Mouse (Mus musculus) lung, adult 2 months (tissue): ENCODE data around the gene Sigmar1. TPM values are rescaled to one million over a fixed set of nuclear protein-coding genes. Genes with fewer than 3 reads are reported as not detected.
"Not testable (repeated sequence)": the region's sequence is repeated elsewhere in the genome, so short reads cannot be mapped to it uniquely, and the experiment has no call there.

ENCODE experiments used
- DNase-seq: peaks from one replicate; pipeline ENCODE4 v3.0.0; 2022
- H3K4me1 ChIP-seq: fragments of 200-500 bp; 2 replicates; pipeline ENCODE4 v1.6.1; 2011; ENCODE audit warnings: low read length; ENCODE audit not compliant: control insufficient read depth, insufficient read depth
- H3K4me3 ChIP-seq: fragments of 200-500 bp; replicated peaks from 2 replicates; pipeline ENCODE3; 2011; ENCODE audit warnings: low read depth, mild to moderate bottlenecking, control low read depth, low read length; ENCODE audit errors: extremely low read depth
- CTCF ChIP-seq: fragments of 200-500 bp; IDR thresholded peaks from 2 replicates; pipeline ENCODE4 v1.5.1; 2011; ENCODE audit warnings: mild to moderate bottlenecking, low read length, control low read depth; ENCODE audit not compliant: insufficient read depth
- POLR2A ChIP-seq: fragments of 200-500 bp; IDR thresholded peaks from 2 replicates; pipeline ENCODE4 v1.6.1; 2011; ENCODE audit warnings: low read depth, mild to moderate bottlenecking, control low read depth, low read length, borderline replicate concordance; ENCODE audit errors: extremely low read depth
- WGBS: fragments of 180-500 bp; shearing (Covaris S2); methylation state at CpG from one replicate; pipeline ENCODE4 v1.1.7; 2018; 5-methylcytosine and 5-hydroxymethylcytosine counted together
- polyA plus RNA-seq: library from polyadenylated mRNA; depleted of rRNA; stranded (reverse); fragments of >200 nt; gene quantifications from 2 replicates; pipeline ENCODE4 v1.2.3, GENCODE M21; 2012

The Sigmar1 gene
- polyA plus RNA-seq, 1 experiment = 70.9 TPM

GRCm38 (mm10) chr4:41708192-41708745, 47.7 kb downstream of the Sigmar1 start:
- no peak overlapping the region for H3K4me3 ChIP-seq
- WGBS = 33% methylated on average over 8 of the region's 8 CpGs
- peak; percentile 31 for DNase-seq
- H3K4me1 ChIP-seq = peaks cover 7% of the 10 kb centered on the region
- peak; percentile 10; the same call in 1 of the 2 replicates for TF ChIP-seq CTCF
- TF ChIP-seq POLR2A = no peak

DNA sequence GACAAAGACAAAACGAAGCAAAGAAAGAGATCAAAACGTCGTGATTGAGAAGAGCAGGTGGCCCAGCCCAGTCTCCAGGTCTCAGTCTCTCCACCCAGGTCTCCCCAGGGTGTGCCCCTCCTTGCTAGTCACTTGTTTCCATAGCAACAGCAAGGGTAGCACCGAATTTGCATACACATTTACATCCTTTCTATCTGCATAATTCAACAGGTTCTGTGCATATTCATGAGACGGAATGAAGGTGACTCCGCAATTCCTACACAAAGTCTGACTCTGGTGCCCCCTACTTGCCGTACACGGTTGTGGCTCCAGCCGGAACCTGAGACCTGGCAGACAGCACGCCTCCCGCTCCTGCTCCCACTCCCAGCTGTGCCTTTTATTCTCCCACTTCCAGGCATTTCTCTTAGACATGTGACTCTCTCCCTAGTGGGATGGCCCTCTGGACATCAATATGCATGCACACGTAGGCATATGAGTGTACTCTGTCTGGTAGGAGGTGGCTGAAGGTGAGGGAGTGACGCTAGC, 48.9 kb downstream of the Sigmar1 start:
- peak; percentile 59 for DNase-seq
- peaks cover 5% of the 10 kb centered on the region for H3K4me1 ChIP-seq
- WGBS = 5% methylated on average over 13 of the region's 13 CpGs
- TF ChIP-seq POLR2A = no peak
- TF ChIP-seq CTCF = peak; percentile 64
- no peak overlapping the region for H3K4me3 ChIP-seq

DNA sequence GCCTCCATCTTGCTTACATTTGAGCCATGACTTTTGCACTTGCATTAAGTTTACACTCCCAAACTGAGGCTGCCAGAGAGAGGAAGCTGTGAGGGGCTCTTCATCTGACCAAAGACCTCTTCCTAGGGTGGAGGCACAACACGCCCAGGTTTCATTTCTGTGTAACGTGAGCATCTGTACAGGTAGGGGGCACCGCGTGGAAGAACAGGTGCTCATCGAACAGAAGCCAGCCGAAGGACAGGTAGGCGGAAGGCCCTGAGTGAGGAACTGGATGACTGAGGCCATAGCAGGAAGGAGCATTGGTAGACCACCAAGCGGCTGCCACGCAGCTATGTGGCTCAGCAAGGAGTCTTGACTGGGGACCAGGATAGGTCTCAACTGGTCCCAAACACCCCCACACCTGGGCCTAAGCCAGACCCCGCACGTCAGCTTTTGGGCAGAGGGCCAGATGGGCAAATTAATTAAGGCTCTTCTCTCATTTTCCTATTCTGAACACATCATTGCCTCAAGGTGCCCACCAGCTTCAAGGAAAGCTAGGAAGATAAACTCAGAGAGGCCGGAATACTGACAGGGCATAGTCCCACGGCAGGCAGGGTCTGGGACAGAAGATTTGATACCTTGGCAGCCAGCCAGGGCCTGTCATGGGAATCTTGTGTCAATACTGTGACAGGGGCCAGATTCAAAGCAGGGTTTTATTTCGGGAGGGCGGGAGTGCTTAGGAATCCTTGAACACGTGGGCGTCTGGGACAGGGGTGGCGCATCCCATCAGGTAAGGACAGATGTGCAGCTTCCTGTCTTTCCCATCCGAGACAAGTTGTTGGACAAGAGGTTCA, 49.8 kb downstream of the Sigmar1 start:
- no peak for TF ChIP-seq CTCF
- TF ChIP-seq POLR2A = no peak
- Histone ChIP-seq H3K4me1 (peaks cover 2% of the 10 kb centered on the region; the same call in 1 of the 2 replicates), H3K4me3 (no peak overlapping the region)
- DNase-seq = no peak
- WGBS = 63% methylated on average over 19 of the region's 19 CpGs

DNA sequence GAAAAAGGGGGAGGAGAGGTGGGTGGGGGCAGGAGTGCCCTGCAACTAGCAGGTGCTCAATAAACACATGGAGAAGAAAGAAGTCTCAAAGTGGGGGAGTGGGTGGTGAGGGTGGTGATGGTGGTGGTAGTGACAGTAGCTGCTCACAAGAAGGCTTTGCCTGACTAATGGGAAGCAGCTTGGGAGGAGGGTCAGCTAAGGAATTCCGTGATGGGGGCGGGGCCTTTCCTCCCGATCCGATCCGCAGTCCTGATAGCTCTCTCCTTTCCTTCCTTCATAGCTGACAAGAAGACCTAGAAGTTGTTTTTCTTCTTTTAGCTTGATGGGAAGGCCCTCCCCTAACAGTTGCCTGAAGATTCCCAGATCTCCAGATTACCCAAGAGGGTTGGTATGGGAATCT, 51.3 kb downstream of the Sigmar1 start:
- H3K4me1 ChIP-seq = peaks cover 2% of the 10 kb centered on the region; the same call in 1 of the 2 replicates
- WGBS = 9% methylated on average over 5 of the region's 5 CpGs
- H3K4me3 ChIP-seq = no peak overlapping the region
- TF ChIP-seq POLR2A (no peak), CTCF (no peak)
- DNase-seq = no peak

DNA sequence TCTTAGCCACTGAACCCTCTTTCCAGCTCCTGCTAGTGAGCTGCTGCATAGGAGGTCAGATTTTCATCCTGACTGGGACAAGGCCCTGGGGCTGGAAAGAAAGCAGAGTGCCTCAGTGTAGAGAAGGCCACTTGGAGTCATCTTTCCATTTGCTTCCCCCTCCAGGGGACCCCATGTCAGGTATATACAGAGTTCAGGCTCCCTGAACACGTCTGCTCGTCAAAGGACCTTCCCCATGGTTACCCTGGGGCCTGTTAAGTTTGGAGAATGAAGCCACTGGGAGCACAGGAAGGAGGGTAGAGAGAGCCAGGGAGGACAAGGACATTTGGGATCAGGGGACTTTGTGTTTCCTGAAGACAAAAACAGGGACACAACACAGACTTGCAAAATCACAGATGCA, 53.7 kb downstream of the Sigmar1 start:
- H3K4me1 ChIP-seq, H3K4me3 ChIP-seq, DNase-seq: not testable (repeated sequence)
- 66% methylated on average over 2 of the region's 2 CpGs for WGBS

GRCm38 (mm10) chr4:41700224-41700623, 55.7 kb downstream of the Sigmar1 start:
- DNase-seq, H3K4me3 ChIP-seq, H3K4me1 ChIP-seq: not testable (repeated sequence)
- WGBS = 95% methylated on average over 2 of the region's 8 CpGs

DNA sequence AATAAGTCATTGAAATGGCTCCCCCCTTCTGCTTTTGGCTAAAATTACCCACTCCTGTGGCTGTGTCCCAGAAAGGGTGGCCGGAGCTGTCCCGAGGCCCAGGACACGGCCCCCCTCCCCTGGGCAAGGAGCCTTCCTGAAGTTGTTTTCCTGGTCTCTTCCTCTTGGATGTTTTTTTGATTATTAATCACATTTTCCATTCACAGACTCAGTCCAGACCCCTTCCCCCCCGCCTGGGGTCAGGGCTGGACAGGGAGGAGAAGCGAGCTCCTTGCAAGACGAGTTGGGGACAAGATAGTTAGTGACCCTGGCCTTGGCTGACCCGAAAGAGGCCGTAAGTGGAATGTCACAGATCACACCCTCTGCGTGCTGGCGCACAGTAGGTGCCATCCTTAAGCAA, 56.2 kb downstream of the Sigmar1 start, which contains the start of gene Il11ra1:
Gene Il11ra1 (plus strand): TSS at position 207 of the 400 bp plus-strand sequence.
- H3K4me3 ChIP-seq, DNase-seq, H3K4me1 ChIP-seq: not testable (repeated sequence)
- 70% methylated on average over 10 of the region's 10 CpGs for WGBS

- H3K4me1 ChIP-seq, H3K4me3 ChIP-seq, DNase-seq: not testable (repeated sequence)
- WGBS = 10% methylated on average over 24 of the region's 32 CpGs
These were observed 57.4 kb downstream of the Sigmar1 start for GRCm38 (mm10) chr4:41698421-41699016.

DNA sequence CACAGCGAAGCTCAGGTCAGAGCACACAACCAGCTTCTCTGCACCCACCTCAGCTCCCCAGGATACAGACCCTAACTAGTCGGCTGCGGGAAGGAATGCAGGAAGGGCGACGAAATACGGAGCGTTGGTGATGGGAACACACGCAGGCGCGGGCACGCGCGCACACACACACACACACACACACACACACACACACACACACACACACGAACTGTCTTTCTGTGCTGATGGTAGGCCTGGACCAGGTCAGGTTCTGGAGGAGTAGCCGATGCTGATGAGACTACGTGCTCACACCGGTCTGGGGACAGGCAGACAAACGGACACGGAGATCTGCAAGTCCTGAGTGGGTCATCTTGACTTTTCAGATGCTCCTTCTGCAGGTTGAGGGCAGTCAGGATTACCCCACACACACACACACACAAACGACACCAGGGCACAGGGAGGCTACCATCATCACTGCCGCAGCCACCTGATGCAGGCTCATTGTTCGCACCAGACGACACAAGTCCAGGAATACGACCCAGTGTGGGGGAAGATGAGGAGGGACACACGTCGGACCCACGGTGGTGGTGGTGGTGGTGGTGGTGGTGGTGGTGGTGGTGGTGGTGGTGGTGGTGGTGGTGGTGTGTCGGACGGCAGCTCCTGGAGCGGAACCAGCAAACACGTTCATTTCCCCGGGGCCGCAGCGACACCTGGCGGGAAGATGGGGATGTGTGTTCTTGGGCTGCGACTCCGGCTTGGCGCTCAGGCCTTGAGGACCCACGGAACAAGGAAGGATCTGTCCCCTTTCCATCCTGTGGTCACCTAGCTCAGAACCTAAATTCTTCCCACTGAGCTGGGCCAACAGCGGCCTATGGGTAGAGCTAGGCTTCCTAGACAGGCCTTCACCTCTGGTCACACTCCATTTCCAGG, 58.8 kb downstream of the Sigmar1 start, which contains the start of gene Cntfr:
Gene Cntfr (minus strand): TSS at position 160 of the 912 bp plus-strand sequence.
- WGBS = 17% methylated on average over 27 of the region's 40 CpGs
- H3K4me1 ChIP-seq = not testable (repeated sequence)
- peak within 1 kb of the TSS; percentile 25 for H3K4me3 ChIP-seq
- peak; percentile 83 for DNase-seq
- peak; percentile 64 for TF ChIP-seq CTCF

- not testable (repeated sequence) for H3K4me3 ChIP-seq, DNase-seq, H3K4me1 ChIP-seq
- WGBS = 27% methylated on average over 14 of the region's 15 CpGs
These were observed 59.5 kb downstream of the Sigmar1 start for GRCm38 (mm10) chr4:41696452-41696851.

DNA sequence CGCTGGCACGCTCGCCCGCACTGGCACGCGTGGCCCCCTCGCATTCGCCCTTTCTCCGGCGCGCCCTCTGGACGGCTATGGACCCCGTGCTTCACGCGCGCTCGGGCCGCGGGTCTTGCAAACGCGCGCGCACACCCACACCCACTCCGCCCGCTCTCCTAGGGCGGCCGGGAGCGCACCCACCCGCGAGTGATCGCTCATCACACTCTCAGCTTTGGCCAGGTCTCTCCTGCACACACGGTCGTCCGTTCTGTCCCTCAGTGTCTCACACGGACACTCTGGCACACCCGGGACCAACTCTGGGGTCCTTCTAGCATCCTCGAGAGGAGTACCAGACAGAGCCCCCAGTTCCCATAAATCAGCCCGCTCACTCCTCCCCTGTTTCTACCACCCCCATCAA, 60.2 kb downstream of the Sigmar1 start:
- not testable (repeated sequence) for H3K4me3 ChIP-seq, H3K4me1 ChIP-seq
- WGBS = 6% methylated on average over 17 of the region's 38 CpGs

DNA sequence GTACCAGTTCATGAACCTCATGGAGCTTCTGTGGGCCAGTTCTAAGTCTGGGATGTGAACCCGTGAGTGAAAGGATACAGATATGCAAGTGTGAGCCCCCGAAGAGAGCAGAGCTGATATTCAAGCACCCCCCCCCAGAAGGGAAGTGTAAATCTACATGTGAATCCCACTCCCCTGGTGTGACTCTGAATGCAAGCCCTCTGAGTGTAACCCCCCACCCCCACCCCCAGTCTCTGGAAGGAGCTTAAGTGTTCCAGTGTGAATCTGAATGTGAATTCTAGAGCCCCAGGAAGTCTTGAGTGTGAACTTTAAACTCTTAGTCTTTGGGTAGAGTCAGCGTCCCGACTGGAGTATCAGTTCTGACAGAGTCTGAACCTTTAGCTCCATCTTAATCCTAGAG, 62.4 kb downstream of the Sigmar1 start:
- DNase-seq, H3K4me3 ChIP-seq, H3K4me1 ChIP-seq: not testable (repeated sequence)
- 26% methylated on average over 4 of the region's 4 CpGs for WGBS

More for the DNA sequence above, 60.2 kb downstream of the Sigmar1 start:
- DNase-seq = not testable (repeated sequence)

DNA sequence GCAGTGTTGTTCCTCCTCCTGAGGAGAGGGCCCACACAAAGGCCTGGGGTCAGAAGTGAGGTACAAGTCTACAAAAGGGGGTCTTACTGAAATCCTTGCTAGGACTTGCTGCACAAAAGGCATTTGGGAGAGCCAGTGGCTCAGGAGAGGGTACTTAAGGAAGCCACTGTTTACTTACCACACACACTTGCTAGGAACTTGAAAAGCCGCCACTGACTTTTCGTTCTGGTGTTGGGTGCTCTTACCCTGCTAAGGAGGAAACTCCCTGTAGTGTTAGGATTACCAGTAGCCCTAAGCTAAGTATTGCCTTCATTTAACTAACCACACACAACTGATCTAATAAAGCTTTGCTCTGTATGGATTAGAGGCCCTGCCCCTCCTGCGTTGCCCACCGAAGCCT, 65.9 kb downstream of the Sigmar1 start:
- not testable (repeated sequence) for DNase-seq, H3K4me3 ChIP-seq, H3K4me1 ChIP-seq
- WGBS = no CpG with 5 or more reads among the region's 4 CpGs

DNA sequence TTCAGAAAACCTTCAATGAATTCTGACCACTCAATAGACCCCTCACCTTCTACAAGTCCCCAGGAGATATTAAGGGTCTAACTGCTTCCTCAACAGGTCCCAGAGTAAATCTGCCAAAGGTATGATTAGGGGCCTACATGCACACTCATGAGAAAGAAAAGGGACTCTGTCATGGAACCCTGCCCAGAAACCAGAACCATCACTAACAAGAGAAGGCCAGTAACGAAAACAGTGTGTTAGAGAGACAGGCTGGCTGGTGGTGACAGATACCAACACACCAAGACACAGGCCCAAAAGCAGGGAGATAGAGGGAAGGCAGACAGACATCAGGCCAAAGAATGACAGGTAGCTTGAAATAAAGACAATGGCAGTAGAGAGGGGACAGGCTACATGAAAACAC, 67.4 kb downstream of the Sigmar1 start:
- 67% methylated on average over 1 of the region's 1 CpGs for WGBS
- H3K4me1 ChIP-seq, DNase-seq, H3K4me3 ChIP-seq: not testable (repeated sequence)
